Mouse (Mus musculus) heart, postnatal 36 days (tissue): ENCODE measurements around the gene Gm21750. TPM values are rescaled to one million over a fixed set of nuclear protein-coding genes. Genes with fewer than 3 reads are reported as not detected.
"Not testable (repeated sequence)": the region's sequence is repeated elsewhere in the genome, so short reads cannot be mapped to it uniquely, and the experiment has no call there.

ENCODE experiments used
- DNase-seq, 2 experiments: peaks; one replicate each; pipeline ENCODE4 v3.0.0; 2021 to 2022
- intact Hi-C: fragments of 180-260 bp; cut with DNase I; formaldehyde crosslinking; loops from one replicate; pipeline ENCODE4 v1.15.1; 2025
- total RNA-seq, 2 experiments: library from RNA; stranded (reverse); gene quantifications; 2 replicates each; pipeline ENCODE4 v1.2.3; 2021

Gene Gm21750
- not detected for total RNA-seq

DNA sequence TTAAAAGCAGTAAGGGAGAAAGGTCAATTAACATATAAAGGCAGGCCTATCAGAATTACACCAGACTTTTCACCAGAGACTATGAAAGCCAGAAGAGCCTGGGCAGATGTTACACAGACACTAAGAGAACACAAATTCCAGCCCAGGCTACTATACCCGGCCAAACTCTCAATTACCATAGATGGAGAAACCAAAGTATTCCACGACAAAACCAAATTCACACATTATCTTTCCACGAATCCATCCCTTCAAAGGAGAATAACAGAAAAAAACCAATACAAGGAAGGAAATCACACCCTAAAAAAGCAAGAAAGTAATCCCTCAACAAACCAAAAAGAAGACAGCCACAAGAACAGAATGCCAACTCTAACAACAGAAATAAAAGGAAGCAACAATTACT, at the start of gene Gm21750:
TSS of gene Gm21750 (plus strand) at position 301 of the 400 bp plus-strand sequence.
- intact Hi-C loops, DNase-seq: not testable (repeated sequence)

DNA sequence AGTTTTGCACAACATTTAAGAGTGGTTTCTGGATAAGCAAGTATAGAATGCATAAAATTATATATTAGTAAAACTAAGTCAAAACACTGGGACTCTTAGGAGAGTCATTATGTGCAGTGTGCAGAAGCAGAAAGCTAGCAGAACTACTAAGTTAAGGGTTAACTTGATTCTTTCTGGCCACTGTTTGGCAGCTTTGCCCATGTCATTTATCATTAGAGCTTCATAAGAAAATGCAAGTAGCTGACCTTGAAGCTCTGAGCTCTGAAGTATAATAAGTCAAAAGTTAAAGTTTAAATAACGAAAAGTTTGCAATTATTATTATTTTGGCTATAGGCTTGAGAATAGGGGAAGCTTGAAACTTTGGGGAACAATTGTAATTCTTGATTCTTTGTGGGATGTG, 46.1 kb upstream of the Gm21750 start:
- DNase-seq, intact Hi-C loops: not testable (repeated sequence)

DNA sequence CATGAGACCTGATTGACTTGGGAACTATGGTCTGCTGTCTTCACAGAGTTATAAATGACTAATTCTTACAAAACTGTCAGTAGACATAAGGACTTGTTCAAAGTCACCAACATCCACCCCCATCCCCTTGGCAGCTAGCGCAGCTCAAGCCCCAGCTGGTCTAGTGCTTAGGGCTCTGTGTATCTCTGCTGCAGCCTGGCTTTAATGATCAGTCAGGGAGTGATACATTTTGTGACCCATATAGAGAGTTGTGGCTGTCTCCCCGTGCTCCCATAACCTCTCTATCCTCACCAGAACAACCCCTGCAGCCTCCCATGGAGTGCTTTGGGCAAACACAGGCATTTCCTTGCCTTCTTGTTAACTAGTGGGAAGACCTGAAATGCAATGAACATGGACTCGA, 40.1 kb upstream of the Gm21750 start:
- no peak for DNase-seq

DNA sequence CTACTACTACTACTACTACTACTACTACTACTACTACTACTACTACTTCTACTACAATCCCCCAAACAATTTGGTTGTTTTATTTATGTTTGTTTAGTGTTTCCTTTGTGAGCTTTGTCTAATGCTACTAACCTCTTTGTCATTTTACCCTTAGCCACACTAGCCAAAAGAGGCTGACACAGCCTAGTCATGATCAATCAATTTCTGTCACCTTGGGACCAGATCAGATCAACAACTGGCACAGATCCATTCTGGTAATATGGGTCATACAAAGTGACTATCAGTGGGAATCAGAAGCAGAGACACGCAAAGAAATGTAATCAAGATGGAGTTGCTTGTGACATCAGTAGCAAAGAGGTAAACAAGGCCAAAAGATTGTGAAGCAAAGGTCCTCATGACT, 38.0 kb upstream of the Gm21750 start:
- no peak for DNase-seq
- intact Hi-C loops: no loop called here

More for the DNA sequence above, 40.1 kb upstream of the Gm21750 start:
- intact Hi-C loops: no loop called here

DNA sequence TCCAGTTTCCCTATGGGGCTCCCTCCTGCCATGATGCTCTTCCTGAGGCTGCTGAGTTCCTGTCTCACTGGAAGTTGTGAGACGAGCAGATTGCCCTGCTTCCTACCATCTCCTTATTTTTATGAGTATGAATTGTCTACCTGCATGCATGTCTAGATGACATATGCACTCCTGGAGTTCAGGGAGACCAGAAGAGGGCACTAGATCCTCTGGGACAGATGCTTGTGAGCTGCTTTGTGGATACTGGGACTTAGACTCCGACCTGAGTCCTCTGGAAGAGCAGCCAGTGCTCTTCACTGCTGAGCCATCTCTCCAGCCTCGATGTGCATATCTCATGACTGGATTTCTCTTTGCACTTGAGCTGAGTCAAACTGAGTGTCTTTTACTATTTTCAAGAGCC, 35.6 kb upstream of the Gm21750 start:
- DNase-seq: no peak
- intact Hi-C loops: no loop called here

DNA sequence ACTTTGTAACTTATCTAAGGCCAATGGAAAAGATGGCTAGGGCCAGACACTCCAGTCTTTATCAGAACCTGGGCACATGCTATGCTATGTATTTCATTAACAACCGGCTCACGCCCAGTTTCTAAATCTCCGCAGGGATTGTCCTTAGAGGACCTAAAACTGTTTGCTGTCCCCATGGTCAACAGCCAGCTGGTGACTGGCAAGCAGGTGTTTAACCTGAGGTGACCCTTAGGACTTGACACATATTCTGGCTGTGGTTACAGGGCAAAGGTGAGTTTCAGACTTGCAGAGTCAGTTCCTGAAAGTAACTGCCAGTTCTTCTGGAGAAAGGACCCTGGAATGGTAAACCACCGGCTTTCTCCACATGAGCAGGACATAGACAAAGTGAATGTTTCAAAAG, 29.5 kb upstream of the Gm21750 start:
- DNase-seq: peak; percentile 38 to 46
- intact Hi-C loops: no loop called here

DNA sequence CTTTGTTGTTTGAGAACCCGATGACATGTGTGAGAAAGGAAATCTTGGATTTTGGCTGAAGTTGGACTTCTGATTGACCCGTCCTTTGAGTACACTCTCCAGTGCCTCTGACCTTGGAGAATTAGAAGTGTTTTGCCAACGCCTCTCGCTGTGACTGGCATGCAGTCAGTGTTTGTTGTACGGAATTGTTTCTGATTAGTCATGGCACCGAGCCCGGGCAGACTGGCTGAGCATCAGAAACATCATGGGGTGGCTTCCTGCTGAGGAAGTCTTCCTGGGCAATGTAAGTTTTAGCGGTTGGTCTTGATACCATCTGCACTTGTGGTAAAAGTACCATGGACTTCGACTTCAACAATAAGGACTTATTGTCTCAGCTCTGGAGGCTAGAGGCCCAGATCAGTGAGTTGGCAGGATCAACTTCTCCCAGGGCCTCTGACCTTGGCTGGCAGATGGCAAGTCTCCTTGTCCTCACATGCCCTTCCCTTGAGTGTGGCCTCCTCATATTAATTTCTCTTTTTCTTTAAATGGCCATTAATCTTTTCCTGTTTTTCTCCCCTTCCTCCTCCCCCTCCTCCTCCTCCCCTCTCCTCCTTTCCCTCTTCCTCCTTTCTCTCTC, 28.3 kb upstream of the Gm21750 start:
- intact Hi-C loops: no loop called here
- DNase-seq: peak; percentile 65 to 69

DNA sequence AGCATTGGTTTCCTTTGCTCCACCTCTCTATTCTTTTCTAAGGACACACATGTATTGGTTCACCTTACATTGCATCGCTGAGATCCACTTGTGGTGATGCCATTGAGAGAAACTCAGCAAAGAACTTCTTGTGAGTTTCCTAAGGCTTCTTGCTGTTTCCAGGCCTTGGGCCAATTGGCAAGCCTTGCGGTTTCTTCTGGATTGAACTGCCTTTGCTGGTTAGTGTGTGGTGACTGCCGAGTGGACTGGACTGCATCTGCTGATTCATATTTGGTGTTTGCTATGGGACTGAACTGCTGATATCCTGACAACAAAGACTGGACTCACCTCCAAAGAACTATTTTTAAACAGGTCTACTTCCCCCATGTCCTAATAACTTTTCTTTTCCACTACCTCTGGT, 26.7 kb upstream of the Gm21750 start:
- no peak for DNase-seq
- intact Hi-C loops: no loop called here

DNA sequence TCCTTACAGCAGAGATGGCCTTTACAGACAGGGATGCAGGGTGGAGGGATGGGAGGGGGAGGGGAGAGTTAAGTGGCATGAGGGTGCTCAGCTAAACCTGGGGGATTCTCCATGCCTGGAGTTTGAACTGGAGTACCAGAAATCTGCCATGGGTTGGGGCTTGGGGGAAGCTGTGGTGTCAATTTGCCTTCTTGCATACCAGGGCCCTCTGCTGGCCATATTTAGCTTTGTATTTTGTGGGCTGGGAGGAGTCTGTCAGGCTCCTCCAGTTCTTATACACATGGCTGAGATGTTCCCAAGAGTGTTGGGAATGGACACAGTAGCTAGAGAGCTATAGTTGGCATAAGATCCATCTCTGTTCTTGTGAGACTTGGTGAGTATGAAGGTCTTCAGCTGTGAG, 23.6 kb upstream of the Gm21750 start:
- no peak for DNase-seq
- intact Hi-C loops: no loop called here

DNA sequence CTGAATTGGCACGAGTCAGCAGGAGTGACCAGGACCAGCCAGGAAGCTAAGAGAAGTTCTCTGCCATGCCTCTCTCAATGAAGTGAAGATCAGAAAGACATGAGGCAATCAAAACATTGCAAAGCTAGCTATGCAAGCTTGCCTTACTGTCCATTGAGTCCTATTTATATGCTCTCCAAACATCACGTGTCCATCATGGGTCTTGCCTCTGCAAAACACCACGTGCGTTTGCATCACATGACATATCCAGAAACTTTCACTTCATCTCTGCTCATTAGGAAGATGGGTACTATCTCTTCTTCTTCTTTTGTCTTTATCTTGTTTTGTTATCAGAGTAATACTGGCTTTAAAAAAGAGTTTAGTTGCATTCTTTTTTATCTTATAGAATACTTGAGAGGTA, 10.8 kb upstream of the Gm21750 start:
- intact Hi-C loops: no loop called here
- DNase-seq: no peak

DNA sequence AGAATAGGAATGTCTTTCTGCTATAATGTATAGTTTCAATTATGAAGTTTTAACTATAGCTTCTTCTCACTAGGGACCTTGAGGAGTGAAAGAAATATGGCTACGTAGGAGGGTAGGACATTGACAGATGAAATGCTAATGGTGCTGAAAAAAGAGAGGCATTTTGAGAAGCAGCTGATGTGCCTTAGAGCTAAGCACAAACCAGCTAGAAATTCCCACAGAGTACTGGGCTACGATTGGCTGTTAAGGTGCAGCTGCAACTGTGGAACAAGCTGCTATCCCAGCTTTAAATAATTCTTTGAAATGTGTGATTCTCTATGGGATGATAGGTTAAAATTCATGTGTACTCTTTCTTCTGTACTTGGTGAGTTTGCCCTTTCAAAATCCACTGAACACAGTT, 9.1 kb downstream of the Gm21750 start:
- no peak for DNase-seq
- intact Hi-C loops: no loop called here

DNA sequence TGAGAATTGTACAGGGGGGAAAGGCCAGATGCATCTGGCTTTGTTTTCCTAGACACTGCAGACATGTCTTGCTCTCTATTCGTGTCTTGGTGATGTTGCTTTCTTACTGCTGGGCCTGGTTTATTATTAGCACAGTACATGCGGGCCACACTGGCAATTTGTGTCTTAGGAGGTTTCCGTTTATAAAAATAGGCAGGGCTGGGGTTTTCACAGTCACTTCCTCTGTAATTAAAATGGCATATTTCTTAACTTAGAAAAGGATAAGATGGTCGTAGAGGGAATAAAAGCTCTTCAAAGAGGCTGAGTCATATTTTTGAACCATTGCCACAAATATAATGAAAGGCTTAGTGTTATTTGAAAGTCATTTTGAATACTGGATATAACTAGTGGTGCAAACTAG, 26.7 kb downstream of the Gm21750 start:
- no peak for DNase-seq
- intact Hi-C loops: no loop called here

DNA sequence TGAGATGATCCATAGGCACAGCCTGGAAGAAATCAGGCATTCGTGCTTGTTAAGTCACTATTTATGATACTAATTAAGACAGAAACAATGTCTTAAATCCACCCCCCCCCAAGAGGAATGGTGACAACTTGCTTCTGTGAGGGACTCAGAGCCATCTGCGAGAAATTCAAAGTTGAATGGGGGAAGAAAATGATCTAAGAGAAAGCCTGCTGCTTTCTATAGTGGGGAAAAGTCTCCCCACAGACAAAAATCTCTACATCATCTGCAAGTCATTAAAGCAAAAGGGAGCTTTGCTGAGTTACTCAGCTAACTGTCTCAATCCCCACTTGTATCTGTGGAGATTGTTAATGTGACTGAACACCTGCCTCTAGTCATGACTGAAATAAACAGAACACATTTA, 27.4 kb downstream of the Gm21750 start:
- intact Hi-C loops: no loop called here
- DNase-seq: no peak

DNA sequence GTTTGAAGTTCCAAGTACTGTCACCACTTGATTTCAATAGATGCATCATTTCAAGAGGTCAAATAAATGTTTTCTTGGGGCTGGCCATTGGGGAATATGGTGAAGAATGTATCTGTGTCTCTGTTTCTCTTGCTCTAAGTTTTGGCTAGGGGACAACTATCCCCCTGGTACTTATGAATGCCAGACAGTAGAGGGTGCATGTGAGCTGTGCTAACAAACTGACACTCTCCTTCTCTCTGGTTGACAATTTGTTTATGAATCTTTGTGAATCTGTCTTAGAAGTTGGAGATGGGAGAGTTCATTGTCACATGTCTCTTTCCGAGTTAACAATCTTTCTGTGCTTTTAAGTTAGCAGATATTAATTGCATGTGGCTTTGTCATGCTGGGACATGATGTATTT, 39.2 kb downstream of the Gm21750 start:
- intact Hi-C loops: loop anchor here (5.0 kb wide), 1 partner anchor 902 kb away; no protein-coding TSS in a partner anchor
- DNase-seq: no peak

DNA sequence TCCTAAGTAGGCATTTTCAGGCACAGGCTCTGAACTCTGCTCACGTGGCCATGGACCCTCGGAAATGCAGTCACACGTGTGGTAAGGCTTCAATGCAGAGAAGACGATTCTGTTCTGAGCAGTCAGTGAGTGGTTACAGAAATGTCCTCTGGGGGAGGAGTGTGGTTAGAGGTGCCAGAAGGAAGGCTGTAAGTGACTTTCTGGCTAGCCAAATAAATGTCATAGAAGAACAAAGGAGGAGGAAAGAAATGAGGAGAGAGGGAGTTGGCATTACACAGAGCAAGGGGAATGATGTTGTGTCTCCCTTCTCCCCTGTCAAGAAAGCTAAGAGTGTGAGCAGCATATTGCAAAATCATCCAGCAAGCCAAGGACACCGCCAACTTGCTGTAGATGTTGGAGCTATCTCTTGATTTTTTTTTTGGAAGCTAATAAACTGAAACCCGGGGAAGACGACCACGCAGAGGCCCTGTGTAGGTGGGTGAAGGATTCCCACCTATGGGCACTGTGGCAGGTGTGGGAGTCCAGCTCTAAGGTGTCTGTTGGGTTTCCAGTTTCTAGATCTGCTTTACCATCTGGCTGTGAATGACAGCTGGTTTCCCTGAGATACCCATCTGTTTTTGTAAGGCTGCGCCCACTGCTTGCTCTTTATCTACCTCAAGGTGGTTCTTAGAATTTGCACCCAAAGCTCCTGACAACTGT, 48.5 kb downstream of the Gm21750 start:
- DNase-seq: no peak
- intact Hi-C loops: no loop called here

Other genes with a start within 250 kb of the Gm21750 start
- 10 to 100 TPM; 21.4 to 23.9 TPM for gene Med4, start 151.2 kb upstream of the Gm21750 start, total RNA-seq
- gene Sucla2, start 135.9 kb upstream of the Gm21750 start, total RNA-seq: 100 to 1,000 TPM; 830 to 889 TPM
- 1 to 10 TPM; 6.1 to 7.6 TPM for gene Nudt15, start 113.0 kb upstream of the Gm21750 start, total RNA-seq